Mouse (Mus musculus): Measurements from ENCODE around the gene Nudt9.

DNA sequence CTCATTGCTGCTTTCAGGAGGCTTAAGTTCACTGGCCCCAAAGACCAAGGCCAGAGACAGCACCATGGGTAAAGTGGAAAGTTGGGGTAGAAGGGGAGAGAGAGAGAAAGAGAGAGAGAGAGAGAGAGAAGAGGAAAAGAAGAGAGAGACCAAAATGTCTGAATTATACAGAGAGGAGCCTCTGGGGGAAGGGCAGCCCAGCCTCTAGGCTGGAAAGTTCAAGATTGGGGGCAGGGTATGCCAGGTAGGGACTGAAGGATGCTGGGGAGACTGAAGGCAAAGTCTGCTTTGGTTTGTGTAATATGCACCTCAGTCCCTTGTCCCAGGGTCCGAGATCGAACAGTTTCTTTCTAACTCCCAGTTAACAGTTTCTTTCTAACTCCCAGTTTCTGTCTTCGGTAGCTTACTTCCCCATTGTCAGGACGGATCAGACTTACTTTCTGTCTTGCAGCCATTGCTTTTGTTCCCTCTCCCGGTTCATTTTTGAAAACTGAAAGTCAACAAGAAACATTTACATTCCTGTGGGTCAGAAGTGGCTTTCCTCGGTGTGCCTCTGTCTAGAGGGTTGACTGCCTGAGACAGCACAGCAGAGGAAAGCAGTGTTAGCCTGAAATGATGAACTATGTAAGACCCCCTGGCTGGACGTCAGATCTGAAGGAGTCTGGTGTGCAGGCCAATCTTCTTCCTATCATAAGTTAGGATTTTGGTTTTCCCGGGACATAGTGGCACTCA, 22.7 kb upstream of the Nudt9 start:
- TF ChIP-seq POLR2A (IDR thresholded peaks at IDR 0.05; ENCODE audit: low read depth, low read length) = no peak
- TF ChIP-seq CTCF (IDR thresholded peaks at IDR 0.05; ENCODE audit: extremely low read depth, insufficient read length, insufficient replicate concordance, low read depth, low read length) = no peak
